Mouse (Mus musculus): Measurements from ENCODE around the gene Ugt1a6a.

GRCm38 (mm10) chr1:88214462-88214952 is 79.9 kb downstream of the Ugt1a6a start:
- no peak for TF ChIP-seq CTCF (IDR thresholded peaks at IDR 0.05; ENCODE audit: insufficient read depth, low read depth, low read length)
- no peak for TF ChIP-seq POLR2A (IDR thresholded peaks at IDR 0.05; ENCODE audit: insufficient read depth, low read depth, low read length)

Data from olfactory bulb, adult 2 months (tissue).